Comparison of ENCODE assay signal across 8 mouse cellular contexts in the genomic region with DNA sequence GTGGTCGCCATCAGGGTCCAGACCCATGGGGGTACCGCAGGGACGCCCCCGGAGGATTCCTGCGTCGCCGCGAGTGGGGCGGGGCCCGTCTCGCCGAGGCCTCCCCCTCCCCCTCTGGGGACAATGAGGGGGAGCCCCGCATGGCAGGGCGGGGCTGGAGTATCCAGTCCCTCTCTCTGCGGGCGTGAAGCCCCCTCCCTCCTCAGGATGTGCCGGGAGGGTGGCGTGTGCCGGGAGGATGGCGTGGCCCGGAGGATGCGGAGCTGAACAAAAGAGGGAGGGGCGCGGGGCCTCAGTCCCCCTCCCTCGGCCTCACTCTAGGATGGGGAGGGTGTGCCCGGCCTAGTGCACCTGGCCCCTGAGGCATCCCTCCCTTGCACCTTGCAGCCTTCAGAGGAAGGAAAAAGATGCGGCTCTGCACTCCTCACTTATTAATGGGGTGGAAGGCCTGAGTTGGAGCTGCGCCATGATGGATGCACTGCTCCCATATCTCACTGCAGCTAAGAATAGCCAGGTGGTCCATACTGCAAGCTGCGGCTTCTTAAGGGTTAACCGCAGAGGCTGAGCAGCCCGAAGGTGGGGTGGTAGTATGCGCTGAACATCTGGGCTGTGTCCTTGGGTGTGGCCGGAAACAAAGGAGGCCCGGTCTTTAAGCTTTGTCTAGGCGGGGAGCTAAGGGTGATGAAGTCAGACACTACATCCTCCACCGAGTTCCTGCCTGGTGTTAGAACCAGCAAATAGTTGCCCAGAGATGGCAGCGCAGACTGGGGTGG. TPM values are rescaled to one million over a fixed set of nuclear protein-coding genes. Genes with fewer than 3 reads are reported as not detected.
DNase-seq lines count a peak whose midpoint lies in the region; ATAC-seq and TF ChIP-seq lines count a peak whose summit lies in the region.

No protein-coding gene starts in this region.

- H3K27me3 ChIP-seq in lung, embryonic 14.5 days (ENCODE audit: insufficient read depth, low read length) = peaks cover 64% of the 10 kb centered on the region
- H3K27me3 ChIP-seq in heart, postnatal 0 days (ENCODE audit: control insufficient read depth, insufficient read depth, low read length) = peaks cover 62% of the 10 kb centered on the region

- no peaks in the 10 kb centered on the region for H3K36me3 ChIP-seq in lung, embryonic 14.5 days (ENCODE audit: insufficient read depth)
- no peaks in the 10 kb centered on the region for H3K36me3 ChIP-seq in heart, postnatal 0 days (replicated peaks; ENCODE audit: control insufficient read depth, insufficient read depth, low read length)

- 1% methylated on average over 31 of the region's 37 CpGs for WGBS in lung, embryonic 14.5 days
- WGBS in heart, postnatal 0 days = under 1% methylated on average over 29 of the region's 37 CpGs

- DNase-seq in lung, embryonic 14.5 days = peak; percentile 29
- no peak for DNase-seq in lung, postnatal 14 days
- peak; percentile 73 for DNase-seq in cerebellum, adult 9-10 months
- no peak for DNase-seq in heart, postnatal 0 days (ENCODE audit: low spot score)
- peak; percentile 12 for DNase-seq in lung, postnatal 25 days (ENCODE audit: low spot score)
- peak; percentile 57 for DNase-seq in thymus, postnatal 25 days
- no peak for DNase-seq in gastrocnemius, postnatal 14 days
- DNase-seq in kidney, postnatal 25 days = no peak

- H3K4me1 ChIP-seq in lung, embryonic 14.5 days (ENCODE audit: insufficient read depth) = no peaks in the 10 kb centered on the region
- H3K4me1 ChIP-seq in heart, postnatal 0 days (ENCODE audit: control insufficient read depth, insufficient read depth) = 0 out of 2 replicates have a peak, but pooled peaks cover 8% of the 10 kb centered on the region

- no peak overlapping the region; the same call in 1 of the 2 replicates for H3K9ac ChIP-seq in lung, embryonic 14.5 days
- H3K9ac ChIP-seq in heart, postnatal 0 days (replicated peaks; ENCODE audit: low read depth, low read length) = no peak overlapping the region

- intact Hi-C loops in gastrocnemius, postnatal 14 days (cut with DNase I; ENCODE audit: low total_unique reads) = no loop called here

- no peak overlapping the region for H3K27ac ChIP-seq in lung, embryonic 14.5 days (ENCODE audit: low read depth)
- H3K27ac ChIP-seq in heart, postnatal 0 days (ENCODE audit: low read depth) = no peak overlapping the region

- TF ChIP-seq EP300 in heart, postnatal 0 days (IDR thresholded peaks at IDR 0.05; ENCODE audit: low read depth) = no peak

- no peak for ATAC-seq in lung, embryonic 14.5 days (ENCODE audit: insufficient read depth)
- ATAC-seq in heart, postnatal 0 days (ENCODE audit: insufficient read depth, low read depth) = peak; percentile 10; the same call in 1 of the 2 replicates

- peak overlapping the region; percentile 43 for H3K4me3 ChIP-seq in lung, embryonic 14.5 days (ENCODE audit: low read depth, low read length)
- peak overlapping the region; percentile 54 for H3K4me3 ChIP-seq in heart, postnatal 0 days (ENCODE audit: low read depth, low read length)

- peak overlapping the region; percentile 60 for H3K4me2 ChIP-seq in lung, embryonic 14.5 days
- H3K4me2 ChIP-seq in heart, postnatal 0 days (ENCODE audit: low read depth, low read length) = peak overlapping the region; percentile 69

- TF ChIP-seq CTCF in lung, embryonic 14.5 days (IDR thresholded peaks at IDR 0.05; ENCODE audit: low read depth) = no peak
- TF ChIP-seq CTCF in heart, postnatal 0 days (IDR thresholded peaks at IDR 0.05; ENCODE audit: low read depth) = no peak

- H3K9me3 ChIP-seq in lung, embryonic 14.5 days (ENCODE audit: low read depth, low read length) = no peaks in the 10 kb centered on the region
- no peaks in the 10 kb centered on the region for H3K9me3 ChIP-seq in heart, postnatal 0 days (replicated peaks; ENCODE audit: control insufficient read depth, low read length)

RNA-seq across cellular contexts. Expression of gene Crmp1, which starts 4.6 kb away (rescaled TPM):
- polyA plus RNA-seq in lung, embryonic 14.5 days (2014; fragmentation: Nextera tagmentation; extraction: Ambion mirVana) = 14.5 and 15.6 TPM in 2 replicates
- 5.2 and 5.5 TPM in 2 replicates for total RNA-seq in heart, postnatal 0 days (2014; rRNA removed; ENCODE audit: low replicate concordance)
- 1.9 and 2.0 TPM in 2 replicates for polyA plus RNA-seq in heart, postnatal 0 days (2015; fragmentation: Nextera tagmentation; extraction: Ambion mirVana)
- 1 to 10 TPM in 1 of 2 experiments, under 1 TPM in 1; 0.58 to 1.0 TPM for total RNA-seq in gastrocnemius, postnatal 14 days (2021)

Comparison
In these comparisons a context has a peak if more than half of its experiments do, and no peak if none do; other contexts are left out.
1. DNase-seq: peak in lung, embryonic 14.5 days (single experiment), cerebellum, adult 9-10 months (single experiment), lung, postnatal 25 days (single experiment) and thymus, postnatal 25 days (single experiment); none in lung, postnatal 14 days (single experiment), heart, postnatal 0 days (single experiment), gastrocnemius, postnatal 14 days (single experiment) and kidney, postnatal 25 days (0 of 2).